Mouse (Mus musculus) myocyte (in vitro differentiated cells): ENCODE results near the gene Fto.

Experiments
- POLR2A ChIP-seq: IDR thresholded peaks from one replicate; pipeline ENCODE4 v1.6.1; 2011; ENCODE audit warnings: low read depth, mild to moderate bottlenecking, control low read depth, moderate library complexity; ENCODE audit not compliant: insufficient read length
- POLR2AphosphoS2 ChIP-seq: IDR thresholded peaks from one replicate; pipeline ENCODE4 v1.6.1; 2011; ENCODE audit warnings: low read depth, control low read depth; ENCODE audit not compliant: insufficient read length
- SRF ChIP-seq: IDR thresholded peaks from one replicate; pipeline ENCODE4 v1.6.1; 2011; ENCODE audit warnings: low read depth; ENCODE audit not compliant: control insufficient read depth, insufficient read length
- USF1 ChIP-seq: IDR thresholded peaks from one replicate; pipeline ENCODE4 v1.6.1; 2011; ENCODE audit warnings: low read depth, mild to moderate bottlenecking, control low read depth, moderate library complexity

DNA sequence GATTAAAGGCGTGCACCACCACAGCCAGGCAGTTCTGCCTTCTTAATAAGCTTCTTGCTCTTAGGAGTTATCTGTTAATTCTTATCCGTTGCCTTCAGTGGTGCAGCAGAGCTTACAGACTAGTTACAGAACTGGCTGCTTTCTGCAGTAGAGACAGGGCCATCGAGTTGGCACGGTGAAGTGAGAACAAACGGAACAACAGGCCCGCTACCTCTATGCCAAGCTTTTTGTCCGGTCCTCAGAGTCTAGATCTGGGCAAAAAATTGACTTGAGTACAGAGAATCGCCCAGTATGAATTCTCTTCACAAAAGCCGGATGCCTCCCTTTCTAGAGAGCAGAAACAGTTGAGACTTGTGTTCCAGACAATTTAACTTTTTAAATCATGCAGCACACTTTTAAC lies 290.4 kb downstream of the Fto start:
- no peak for TF ChIP-seq USF1
- no peak for TF ChIP-seq POLR2A
- no peak for TF ChIP-seq POLR2AphosphoS2
- TF ChIP-seq SRF: no peak
